Mouse (Mus musculus) thymus, adult 2 months (tissue): ENCODE measurements at regions not wholly inside any gene's neighbourhood (a gene's known extent, or its start where the extent isn't known, plus 50 kb on each side); places are given as distances from the start of the nearest gene placed in this dataset.

Source experiments
- CTCF ChIP-seq: fragments of 200-500 bp; IDR thresholded peaks from 2 replicates; pipeline ENCODE4 v1.5.1; 2012; ENCODE audit warnings: mild to moderate bottlenecking, control low read depth, low read length, moderate library complexity, borderline replicate concordance; ENCODE audit not compliant: control insufficient read depth, poor library complexity, insufficient read depth; ENCODE audit errors: extremely low read depth
- POLR2A ChIP-seq: fragments of 200-500 bp; IDR thresholded peaks from 2 replicates; pipeline ENCODE4 v1.6.1; 2012; ENCODE audit warnings: mild to moderate bottlenecking, low read length, control low read depth, moderate library complexity; ENCODE audit not compliant: control insufficient read depth, poor library complexity, insufficient read depth; ENCODE audit errors: extremely low read depth

GRCm38 (mm10) chr8:90082630-90083029 is 265.5 kb downstream of the Tox3 start:
- TF ChIP-seq POLR2A (no peak), CTCF (no peak)
